Mouse (Mus musculus) embryonic fibroblast, embryonic 13.5 days (primary cell): ENCODE results near the gene Cd180.

Experiments used
- CTCF ChIP-seq: IDR thresholded peaks from 2 replicates; pipeline ENCODE4 v1.5.1; 2011; ENCODE audit warnings: mild to moderate bottlenecking, control low read depth, low read length, moderate library complexity, borderline replicate concordance; ENCODE audit not compliant: insufficient read depth
- POLR2A ChIP-seq: IDR thresholded peaks from 2 replicates; pipeline ENCODE4 v1.6.1; 2011; ENCODE audit warnings: low read depth, mild to moderate bottlenecking, control low read depth, low read length, moderate library complexity

DNA sequence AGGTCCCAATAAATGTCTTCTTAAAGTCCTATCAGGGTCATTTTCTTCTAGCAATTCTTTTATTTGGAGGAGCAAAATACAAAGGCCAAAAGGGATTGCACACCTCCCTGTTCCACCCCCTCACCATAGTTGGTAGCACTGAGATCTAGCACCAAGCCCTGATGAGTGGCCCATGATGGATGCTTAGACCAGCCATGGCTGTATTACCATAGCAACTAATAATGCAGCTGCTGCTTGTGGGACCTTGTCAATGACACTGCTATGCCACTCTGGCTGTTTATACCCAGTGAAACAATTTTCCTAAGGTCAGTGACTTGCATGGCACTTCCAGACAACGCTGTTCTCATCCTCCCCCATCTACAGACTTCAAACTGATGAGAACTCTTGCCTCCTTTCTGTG lies 70.9 kb downstream of the Cd180 start:
- TF ChIP-seq POLR2A = no peak
- TF ChIP-seq CTCF = no peak
